Mouse (Mus musculus) testis, adult 2 months (tissue): ENCODE results near the gene Tsacc.
"Not testable (repeated sequence)": the region's sequence is repeated elsewhere in the genome, so short reads cannot be mapped to it uniquely, and the experiment has no call there.

ENCODE experiments used
- CTCF ChIP-seq: fragments of 200-500 bp; IDR thresholded peaks from 2 replicates; pipeline ENCODE4 v1.5.1; 2012; ENCODE audit warnings: low read depth, mild to moderate bottlenecking, inconsistent platforms, low read length, moderate library complexity; ENCODE audit not compliant: control insufficient read depth, insufficient read depth, insufficient replicate concordance
- POLR2A ChIP-seq: fragments of 200-500 bp; IDR thresholded peaks from 2 replicates; pipeline ENCODE4 v1.6.1; 2012; ENCODE audit warnings: low read depth, mild to moderate bottlenecking, inconsistent platforms, low read length, moderate library complexity; ENCODE audit not compliant: control insufficient read depth

DNA sequence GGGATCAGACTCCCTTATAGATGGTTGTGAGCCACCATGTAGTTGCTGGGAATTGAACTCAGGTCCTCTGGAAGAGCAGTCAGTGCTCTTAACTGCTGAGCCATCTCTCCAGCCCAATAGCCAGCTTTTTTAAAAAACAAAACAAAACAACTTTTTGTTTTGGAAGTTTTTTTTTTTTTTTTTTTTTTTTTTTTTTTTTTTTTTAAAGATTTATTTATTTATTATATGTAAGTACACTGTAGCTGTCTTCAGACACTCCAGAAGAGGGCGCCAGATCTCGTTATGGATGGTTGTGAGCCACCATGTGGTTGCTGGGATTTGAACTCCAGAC lies 11.3 kb downstream of the Tsacc start:
- TF ChIP-seq CTCF, POLR2A: not testable (repeated sequence)
